Mouse (Mus musculus) adrenal gland, postnatal 10 days (tissue): ENCODE data around the gene Kcnma1. TPM values are rescaled to one million over a fixed set of nuclear protein-coding genes. Genes with fewer than 3 reads are reported as not detected.

Experiments
- DNase-seq: peaks from one replicate; pipeline ENCODE4 v3.0.0; 2021; ENCODE audit warnings: mixed read lengths
- total RNA-seq, 2 experiments: library from RNA; stranded (reverse); gene quantifications; 2 replicates each; pipeline ENCODE4 v1.2.3; 2021

The Kcnma1 gene
- total RNA-seq, 2 experiments from 2014 or later = 27.2 to 48.2 TPM

DNA sequence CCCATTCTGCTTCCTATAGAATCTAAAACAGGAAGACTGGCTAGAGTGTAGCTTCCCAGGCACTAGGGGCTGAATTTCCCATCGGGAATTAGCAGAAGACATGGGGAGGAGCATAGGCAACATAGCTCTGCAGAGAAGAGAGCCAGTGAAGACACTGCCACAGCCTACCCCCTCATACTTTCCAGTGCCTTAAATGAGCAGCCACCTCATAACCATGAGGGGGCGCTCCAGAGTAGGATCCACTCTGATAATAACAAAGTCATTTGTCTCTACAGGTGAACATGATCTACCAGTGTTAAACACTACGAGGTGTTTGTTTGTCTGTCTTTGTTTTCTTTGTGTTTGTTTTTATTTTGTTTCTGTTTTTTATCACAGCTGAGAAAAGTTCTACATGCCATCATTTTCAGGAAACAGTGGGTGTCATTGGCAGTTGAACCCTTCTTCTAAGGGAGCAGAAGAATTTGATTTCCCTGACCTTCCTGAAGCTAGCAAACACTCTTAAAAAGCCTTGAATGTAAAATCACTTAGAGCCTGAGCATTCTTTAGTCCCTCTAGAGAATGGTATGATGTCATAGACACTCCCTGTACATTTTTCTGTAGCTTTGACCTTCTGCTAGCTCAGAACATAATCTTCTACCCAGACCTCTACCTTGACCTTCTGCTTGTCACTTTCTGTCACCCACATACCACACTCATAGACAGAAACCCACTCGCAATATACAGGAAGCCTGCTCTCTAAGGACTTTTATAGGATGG is 747.6 kb downstream of the Kcnma1 start:
- peak; percentile 14 for DNase-seq

DNA sequence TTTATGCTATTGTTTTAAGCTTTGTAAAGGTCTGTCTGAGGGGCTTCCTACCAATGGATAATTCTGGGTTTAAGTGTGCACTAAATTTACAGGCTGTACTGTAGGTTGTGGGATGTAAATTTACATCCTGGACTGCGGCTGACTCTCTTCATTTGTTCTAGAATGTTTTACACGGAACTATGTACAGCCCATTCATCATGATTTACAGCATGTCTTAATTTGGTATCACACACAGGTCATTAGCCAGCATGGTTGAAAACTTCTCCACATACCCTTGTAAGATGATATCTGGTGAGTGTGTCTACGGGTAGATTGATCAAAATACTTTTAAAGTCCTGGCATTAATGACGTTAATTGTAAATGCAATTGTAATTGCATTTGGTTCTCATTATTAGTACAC is 761.1 kb downstream of the Kcnma1 start:
- no peak for DNase-seq

DNA sequence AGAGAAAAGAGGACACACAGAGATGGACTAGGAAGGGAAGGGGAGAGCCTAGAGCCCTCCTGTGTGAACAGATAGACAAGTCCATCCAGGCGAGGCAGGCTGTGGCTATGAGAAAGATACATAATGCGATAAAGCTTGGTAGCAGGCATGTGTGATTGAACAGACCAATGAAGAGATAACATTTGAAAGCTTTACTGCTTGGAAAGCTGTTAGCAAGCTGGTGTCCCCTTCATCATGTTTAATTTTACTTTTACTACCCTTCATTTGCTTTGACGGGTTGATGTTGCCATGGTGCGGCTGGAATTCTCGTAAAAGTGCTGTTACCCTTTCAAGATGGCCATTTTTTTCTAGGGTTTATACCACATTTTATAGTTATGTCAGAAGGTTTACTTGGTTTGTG is 769.8 kb downstream of the Kcnma1 start:
- no peak for DNase-seq

DNA sequence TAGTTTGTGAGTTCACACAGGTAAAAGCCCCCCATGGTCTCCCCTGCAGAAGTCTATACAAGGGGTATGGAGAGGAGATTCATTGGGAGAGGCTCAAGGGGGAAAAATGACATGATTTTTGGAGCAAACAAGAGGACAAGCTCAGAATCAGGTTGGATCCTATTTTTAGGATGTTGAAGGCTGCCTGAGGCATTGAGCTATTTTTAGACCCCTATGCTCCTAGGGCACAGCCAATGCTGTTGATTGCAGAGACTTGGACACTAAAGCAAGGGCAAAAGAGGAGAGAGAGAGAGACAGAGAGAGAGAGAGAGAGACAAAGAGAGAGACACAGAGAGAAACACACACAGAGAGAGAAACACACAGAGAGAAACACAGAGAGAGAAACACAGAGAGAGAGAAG is 770.4 kb downstream of the Kcnma1 start:
- no peak for DNase-seq

Other genes with a start within 250 kb of the Kcnma1 start
- 10 to 100 TPM; 31.9 to 37.6 TPM for gene Dlg5, start 231.4 kb upstream of the Kcnma1 start, total RNA-seq